10 mouse cellular contexts compared by ENCODE assay signal in the genomic region with DNA sequence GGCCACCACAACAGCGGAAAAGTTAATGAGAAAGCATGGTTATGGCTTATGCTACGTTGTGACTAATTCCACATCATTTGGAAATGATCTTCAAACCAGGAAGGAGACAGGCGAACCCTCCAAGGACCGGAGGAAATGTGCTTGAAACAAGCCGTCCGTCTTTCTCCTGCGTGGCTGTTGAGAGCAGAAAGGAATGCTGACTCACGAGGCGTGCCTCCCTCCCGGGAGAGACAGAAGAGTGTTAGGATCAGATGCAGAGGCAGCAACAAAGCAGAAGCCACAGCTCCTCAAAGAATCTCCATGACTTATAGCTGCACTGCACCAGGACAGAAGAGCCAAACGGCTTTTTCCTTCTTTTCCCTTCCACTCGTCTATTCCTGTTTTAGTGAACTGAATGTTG.
DNase-seq lines count a peak whose midpoint lies in the region; ATAC-seq and TF ChIP-seq lines count a peak whose summit lies in the region.
"Had no signal": no experiment of that assay in that cellular context is flagged by ENCODE, and none has a peak within 500 bp of the region (broad histone marks: within the 10 kb centered on the region; RNA-seq: fewer than 3 reads in every experiment).

No protein-coding gene starts in this region.

- no peaks in the 10 kb centered on the region for H3K9me3 ChIP-seq in neural tube, embryonic 15.5 days (replicated peaks)
- H3K9me3 ChIP-seq in limb, embryonic 14.5 days (ENCODE audit: control insufficient read depth, low read length): no peaks in the 10 kb centered on the region
- H3K9me3 ChIP-seq: embryonic facial prominence, embryonic 12.5 days; midbrain, embryonic 12.5 days had no signal

- H3K36me3 ChIP-seq in neural tube, embryonic 15.5 days: no peaks in the 10 kb centered on the region
- H3K36me3 ChIP-seq in limb, embryonic 14.5 days (ENCODE audit: control insufficient read depth, insufficient read depth, low read length): peaks cover 13% of the 10 kb centered on the region

- no peak for ATAC-seq in neural tube, embryonic 15.5 days (ENCODE audit: low FRiP score)
- ATAC-seq in limb, embryonic 14.5 days (ENCODE audit: low FRiP score, low read depth): no peak; the same call in 1 of the 2 replicates

- no peaks in the 10 kb centered on the region for H3K27me3 ChIP-seq in neural tube, embryonic 15.5 days (replicated peaks)
- no peaks in the 10 kb centered on the region for H3K27me3 ChIP-seq in limb, embryonic 14.5 days (ENCODE audit: control insufficient read depth, insufficient read depth, low read length)
- H3K27me3 ChIP-seq: embryonic facial prominence, embryonic 12.5 days; midbrain, embryonic 12.5 days had no signal

- no peak overlapping the region for H3K9ac ChIP-seq in neural tube, embryonic 15.5 days (replicated peaks)
- no peak overlapping the region for H3K9ac ChIP-seq in limb, embryonic 14.5 days (ENCODE audit: low read depth, low read length, severe bottlenecking)
- H3K9ac ChIP-seq: embryonic facial prominence, embryonic 12.5 days; midbrain, embryonic 12.5 days had no signal

- DNase-seq in neural tube, embryonic 10.5 days (ENCODE audit: extremely low spot score, low spot score): peak; percentile 40
- DNase-seq in brain, adult 2 months (ENCODE audit: low read depth, low spot score): peak; percentile 79
- DNase-seq in heart, adult 18-20 months: peak; percentile 55 to 73
- DNase-seq in limb, embryonic 14.5 days (ENCODE audit: low spot score): peak; percentile 13
- peak; percentile 17 for DNase-seq in right cerebral cortex, postnatal 25 days
- no peak for DNase-seq in spleen, adult 12 weeks (ENCODE audit: low spot score)
- DNase-seq in left cerebral cortex, postnatal 36 days (ENCODE audit: low spot score in 2 of 2): no peak

- no peak overlapping the region for H3K27ac ChIP-seq in neural tube, embryonic 15.5 days (replicated peaks)
- no peak overlapping the region for H3K27ac ChIP-seq in limb, embryonic 14.5 days (replicated peaks; ENCODE audit: low read depth, low read length)
- H3K27ac ChIP-seq: embryonic facial prominence, embryonic 12.5 days had no signal

- no peak overlapping the region for H3K4me3 ChIP-seq in neural tube, embryonic 15.5 days (replicated peaks)
- no peak overlapping the region for H3K4me3 ChIP-seq in limb, embryonic 14.5 days (replicated peaks; ENCODE audit: low read length)
- H3K4me3 ChIP-seq: embryonic facial prominence, embryonic 12.5 days; midbrain, embryonic 12.5 days had no signal

- H3K4me1 ChIP-seq in neural tube, embryonic 15.5 days: peaks cover 4% of the 10 kb centered on the region
- no peaks in the 10 kb centered on the region for H3K4me1 ChIP-seq in limb, embryonic 14.5 days (ENCODE audit: control insufficient read depth, insufficient read depth, low read length)

- H3K4me2 ChIP-seq in neural tube, embryonic 15.5 days: no peak overlapping the region
- H3K4me2 ChIP-seq in limb, embryonic 14.5 days (replicated peaks; ENCODE audit: low read depth, low read length, severe bottlenecking): no peak overlapping the region
- H3K4me2 ChIP-seq: embryonic facial prominence, embryonic 12.5 days; midbrain, embryonic 12.5 days had no signal

- 36% methylated on average over 12 of the region's 12 CpGs for WGBS in neural tube, embryonic 15.5 days
- WGBS in limb, embryonic 14.5 days: 27% methylated on average over 12 of the region's 12 CpGs

- intact Hi-C loops in left cerebral cortex, postnatal 36 days (cut with DNase I): no loop called here

- TF ChIP-seq POLR2A in limb, embryonic 14.5 days (IDR thresholded peaks at IDR 0.05; ENCODE audit: borderline replicate concordance, extremely low read depth, insufficient read depth, insufficient read length): no peak

Comparison
In these comparisons a context has a peak if more than half of its experiments do, and no peak if none do; other contexts are left out.
1. DNase-seq: peak in neural tube, embryonic 10.5 days (single experiment), brain, adult 2 months (single experiment), heart, adult 18-20 months (2 of 2), limb, embryonic 14.5 days (single experiment) and right cerebral cortex, postnatal 25 days (single experiment); none in spleen, adult 12 weeks (single experiment) and left cerebral cortex, postnatal 36 days (0 of 2).